Mouse (Mus musculus): Measurements from ENCODE around the gene Sigmar1. TPM values are rescaled to one million over a fixed set of nuclear protein-coding genes. Genes with fewer than 3 reads are reported as not detected.
"Not testable (repeated sequence)": the region's sequence is repeated elsewhere in the genome, so short reads cannot be mapped to it uniquely, and the experiment has no call there.

Sigmar1 gene
- polyA plus RNA-seq, 1 experiment from 2014 or later = 73.2 TPM

DNA sequence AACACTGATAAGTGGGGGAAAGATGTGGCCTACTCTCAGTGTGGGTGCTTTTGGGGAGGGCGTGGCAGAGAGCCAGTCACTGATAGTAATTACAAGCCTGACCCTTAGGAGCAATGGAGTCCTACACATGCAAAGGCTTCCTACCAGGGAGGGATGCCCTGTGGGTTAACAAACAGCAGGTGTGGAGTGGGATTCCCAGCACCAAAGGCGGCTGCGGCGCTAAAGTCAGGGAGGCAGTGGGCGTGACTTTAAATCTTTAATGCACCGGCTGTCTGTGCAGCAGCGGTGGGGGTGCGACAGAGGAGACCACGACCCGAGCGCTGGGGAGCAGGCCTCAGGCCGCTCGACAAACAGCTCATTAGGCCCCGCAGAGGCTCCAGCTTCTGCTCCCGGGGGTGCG, 17.0 kb upstream of the Sigmar1 start:
- not testable (repeated sequence) for H3K9ac ChIP-seq (replicated peaks); H3K27me3 ChIP-seq (ENCODE audit: insufficient read depth, low read length); H3K27ac ChIP-seq (ENCODE audit: low read depth); DNase-seq; H3K4me3 ChIP-seq (ENCODE audit: low read depth, low read length); H3K4me1 ChIP-seq (ENCODE audit: insufficient read depth); ATAC-seq; H3K36me3 ChIP-seq (replicated peaks; ENCODE audit: insufficient read depth, low read length); H3K9me3 ChIP-seq (ENCODE audit: low read length)
- 22% methylated on average over 5 of the region's 16 CpGs for WGBS (ENCODE audit: insufficient replicate concordance)
- peak overlapping the region; percentile 51 for H3K4me2 ChIP-seq (ENCODE audit: low read depth, low read length)

DNA sequence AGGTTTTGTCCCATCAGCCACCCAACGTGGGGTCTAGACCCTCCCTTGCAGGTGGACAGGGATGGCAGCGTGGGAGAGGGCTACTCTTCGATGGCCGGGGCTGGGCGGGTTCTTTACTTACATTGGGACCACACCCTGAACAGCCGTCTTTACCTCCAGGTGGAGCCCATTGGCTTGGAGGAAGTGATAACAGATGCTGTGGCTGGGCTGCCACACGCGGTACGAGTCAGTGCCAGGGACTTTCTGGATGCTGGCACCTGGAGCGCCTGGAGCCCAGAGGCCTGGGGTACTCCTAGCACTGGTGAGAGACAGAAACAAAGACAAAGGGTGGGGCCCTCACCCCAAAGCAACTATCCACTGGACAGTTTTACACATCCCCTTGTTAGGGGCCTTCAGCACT, 11.3 kb upstream of the Sigmar1 start:
- H3K36me3 ChIP-seq (replicated peaks; ENCODE audit: insufficient read depth, low read length); H3K4me3 ChIP-seq (ENCODE audit: low read depth, low read length); H3K27me3 ChIP-seq (ENCODE audit: insufficient read depth, low read length); H3K9me3 ChIP-seq (ENCODE audit: low read length); H3K4me1 ChIP-seq (ENCODE audit: insufficient read depth); H3K4me2 ChIP-seq (ENCODE audit: low read depth, low read length); ATAC-seq; H3K27ac ChIP-seq (ENCODE audit: low read depth); H3K9ac ChIP-seq (replicated peaks); DNase-seq: not testable (repeated sequence)
- WGBS (ENCODE audit: insufficient replicate concordance) = 59% methylated on average over 10 of the region's 10 CpGs

DNA sequence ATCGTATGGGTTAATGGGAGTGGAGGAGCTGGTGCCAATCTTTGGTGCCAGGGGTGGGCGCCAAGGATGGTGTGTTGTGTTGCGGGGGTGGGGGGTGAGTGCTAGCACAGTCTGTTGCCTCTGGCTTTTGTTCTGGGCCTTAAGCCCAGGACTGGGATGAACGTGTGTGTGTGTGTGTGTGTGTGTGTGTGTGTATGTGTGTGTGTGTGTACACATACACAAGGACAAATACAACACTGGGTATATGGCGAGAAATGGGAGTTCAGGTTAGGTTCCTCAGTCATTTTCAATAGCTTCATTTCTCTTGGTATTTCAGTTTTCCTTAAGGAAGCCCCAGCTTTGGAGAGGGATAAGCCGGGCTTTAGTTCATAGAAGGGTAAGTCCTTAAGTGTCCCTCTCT, 7.2 kb upstream of the Sigmar1 start:
- DNase-seq; H3K9me3 ChIP-seq (ENCODE audit: low read length); H3K27me3 ChIP-seq (ENCODE audit: insufficient read depth, low read length); H3K4me2 ChIP-seq (ENCODE audit: low read depth, low read length); H3K9ac ChIP-seq (replicated peaks); H3K36me3 ChIP-seq (replicated peaks; ENCODE audit: insufficient read depth, low read length); H3K27ac ChIP-seq (ENCODE audit: low read depth); ATAC-seq; H3K4me3 ChIP-seq (ENCODE audit: low read depth, low read length): not testable (repeated sequence)
- peaks cover 30% of the 10 kb centered on the region for H3K4me1 ChIP-seq (ENCODE audit: insufficient read depth)
- 70% methylated on average over 4 of the region's 6 CpGs for WGBS (ENCODE audit: insufficient replicate concordance)

DNA sequence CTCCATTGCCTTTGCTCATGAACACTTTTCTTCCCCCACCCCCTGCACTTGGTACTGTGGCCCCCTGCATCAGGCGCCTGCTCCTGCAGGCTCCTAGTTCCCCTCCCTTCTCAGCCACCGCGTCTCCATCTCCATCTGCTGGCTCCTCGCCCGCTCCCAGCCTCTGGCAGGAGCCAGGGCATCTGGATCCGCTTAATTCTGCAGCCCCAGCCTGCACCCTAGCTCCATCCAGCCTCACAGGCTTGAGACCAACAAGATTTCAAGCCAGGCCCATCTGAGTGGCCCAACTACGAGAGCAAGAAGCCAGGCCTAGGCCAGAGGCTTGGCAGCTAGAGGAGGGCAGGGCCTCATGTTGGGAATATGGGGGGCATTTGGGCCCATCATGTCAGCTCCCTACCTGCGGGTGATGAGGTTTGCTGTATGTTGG, 6.7 kb upstream of the Sigmar1 start:
- not testable (repeated sequence) for H3K27ac ChIP-seq (ENCODE audit: low read depth); DNase-seq; H3K4me3 ChIP-seq (ENCODE audit: low read depth, low read length); H3K36me3 ChIP-seq (replicated peaks; ENCODE audit: insufficient read depth, low read length); ATAC-seq; H3K9me3 ChIP-seq (ENCODE audit: low read length); H3K9ac ChIP-seq (replicated peaks); H3K27me3 ChIP-seq (ENCODE audit: insufficient read depth, low read length); H3K4me2 ChIP-seq (ENCODE audit: low read depth, low read length)
- 79% methylated on average over 8 of the region's 8 CpGs for WGBS (ENCODE audit: insufficient replicate concordance)
- peaks cover 30% of the 10 kb centered on the region for H3K4me1 ChIP-seq (ENCODE audit: insufficient read depth)

DNA sequence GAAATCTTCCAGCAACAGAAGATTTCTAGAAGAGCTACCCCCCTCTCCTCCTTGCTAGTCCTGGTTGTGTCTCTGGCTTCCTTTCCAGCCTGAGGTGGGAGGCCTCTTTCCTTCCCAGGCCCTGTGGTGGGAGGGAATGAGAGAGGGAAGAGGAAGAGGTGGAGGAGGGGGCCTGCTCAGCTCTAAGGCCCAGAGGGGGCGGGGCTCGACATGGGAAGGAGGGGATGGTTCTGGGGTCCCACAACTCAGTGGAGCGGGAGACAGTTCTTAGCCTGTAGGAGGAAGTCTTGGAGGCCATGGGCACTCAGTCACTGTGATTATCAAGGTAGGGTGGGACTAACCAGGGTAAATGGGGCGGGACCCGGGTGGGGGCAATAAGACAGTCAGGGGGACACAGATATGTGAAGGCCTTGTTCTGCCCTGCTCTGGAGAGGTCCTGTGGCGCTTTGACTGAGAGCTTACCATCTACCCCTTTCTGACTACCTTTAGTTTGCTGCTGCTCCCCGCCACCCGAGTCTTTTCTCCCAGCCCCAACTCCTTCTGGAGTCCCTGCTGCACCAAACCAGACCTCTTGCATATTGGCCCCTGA, 6.2 kb upstream of the Sigmar1 start:
- Histone ChIP-seq H3K36me3 (replicated peaks; ENCODE audit: insufficient read depth, low read length) (peaks cover 6% of the 10 kb centered on the region), H3K27ac (ENCODE audit: low read depth) (peak overlapping the region; percentile 98), H3K27me3 (ENCODE audit: insufficient read depth, low read length) (no peaks in the 10 kb centered on the region), H3K9ac (replicated peaks) (no peak overlapping the region), H3K9me3 (ENCODE audit: low read length) (no peaks in the 10 kb centered on the region), H3K4me1 (ENCODE audit: insufficient read depth) (peaks cover 30% of the 10 kb centered on the region), H3K4me3 (ENCODE audit: low read depth, low read length) (no peak overlapping the region), H3K4me2 (ENCODE audit: low read depth, low read length) (peak overlapping the region; percentile 70)
- WGBS (ENCODE audit: insufficient replicate concordance) = 45% methylated on average over 8 of the region's 8 CpGs
- DNase-seq = no peak
- ATAC-seq = no peak
- no peak for TF ChIP-seq EP300 (IDR thresholded peaks at IDR 0.05; ENCODE audit: low read depth)
- no peak for TF ChIP-seq CTCF (IDR thresholded peaks at IDR 0.05; ENCODE audit: low read depth)

DNA sequence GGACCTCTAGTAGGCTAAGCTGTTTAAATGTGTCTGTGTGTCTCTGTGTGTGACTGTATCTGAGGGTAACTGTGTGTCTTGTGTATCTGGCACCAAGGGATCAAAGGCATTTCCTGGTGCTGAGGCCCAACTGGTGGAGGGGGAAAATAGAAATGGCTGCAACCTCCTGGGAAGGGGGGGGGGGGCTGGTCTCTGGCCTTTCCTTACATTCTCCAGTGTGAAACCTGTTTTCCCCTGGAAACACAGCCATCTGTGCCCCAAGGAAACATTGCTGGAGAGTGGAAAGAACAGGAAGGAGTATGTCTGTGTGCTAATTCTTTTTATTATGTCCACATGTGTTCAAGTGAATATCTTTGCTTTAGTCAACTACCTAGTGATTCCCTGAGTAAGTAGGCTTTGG, 5.7 kb upstream of the Sigmar1 start:
- H3K4me2 ChIP-seq (ENCODE audit: low read depth, low read length) = peak overlapping the region; percentile 70
- no peak overlapping the region for H3K4me3 ChIP-seq (ENCODE audit: low read depth, low read length)
- H3K27me3 ChIP-seq (ENCODE audit: insufficient read depth, low read length) = no peaks in the 10 kb centered on the region
- TF ChIP-seq EP300 (IDR thresholded peaks at IDR 0.05; ENCODE audit: low read depth) (no peak), CTCF (IDR thresholded peaks at IDR 0.05; ENCODE audit: low read depth) (no peak)
- H3K27ac ChIP-seq (ENCODE audit: low read depth) = peak overlapping the region; percentile 98
- DNase-seq (no peak), ATAC-seq (no peak)
- peaks cover 9% of the 10 kb centered on the region for H3K36me3 ChIP-seq (replicated peaks; ENCODE audit: insufficient read depth, low read length)
- H3K9me3 ChIP-seq (ENCODE audit: low read length) = no peaks in the 10 kb centered on the region
- H3K9ac ChIP-seq (replicated peaks) = no peak overlapping the region
- peaks cover 30% of the 10 kb centered on the region for H3K4me1 ChIP-seq (ENCODE audit: insufficient read depth)

DNA sequence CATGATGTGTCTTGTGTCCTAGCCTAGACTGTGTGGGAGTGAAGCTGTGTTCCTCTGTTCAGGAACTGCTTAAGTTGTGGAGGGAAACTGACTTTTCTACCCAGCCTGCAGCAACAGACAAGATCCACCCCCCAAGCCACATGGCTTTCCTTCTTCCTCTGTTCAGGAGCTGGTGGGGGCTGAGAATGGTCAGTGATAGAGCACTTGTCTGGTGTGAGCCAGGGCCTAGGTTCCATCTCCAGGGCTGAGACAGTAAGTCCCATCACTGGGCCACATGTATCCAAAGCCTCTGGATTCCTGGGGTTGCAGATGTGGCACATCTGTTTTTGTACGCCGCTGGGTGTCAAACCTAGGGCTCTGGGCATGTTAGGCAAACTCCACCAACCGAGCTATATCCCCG, 5.0 kb upstream of the Sigmar1 start:
- TF ChIP-seq CTCF (IDR thresholded peaks at IDR 0.05; ENCODE audit: low read depth) = no peak
- no peak for TF ChIP-seq EP300 (IDR thresholded peaks at IDR 0.05; ENCODE audit: low read depth)
- peaks cover 12% of the 10 kb centered on the region for H3K36me3 ChIP-seq (replicated peaks; ENCODE audit: insufficient read depth, low read length)
- no peaks in the 10 kb centered on the region for H3K27me3 ChIP-seq (ENCODE audit: insufficient read depth, low read length)
- 59% methylated on average over 4 of the region's 4 CpGs for WGBS (ENCODE audit: insufficient replicate concordance)
- DNase-seq (no peak), ATAC-seq (no peak)
- peaks cover 35% of the 10 kb centered on the region for H3K4me1 ChIP-seq (ENCODE audit: insufficient read depth)
- no peaks in the 10 kb centered on the region for H3K9me3 ChIP-seq (ENCODE audit: low read length)
- H3K4me2 ChIP-seq (ENCODE audit: low read depth, low read length) = peak overlapping the region; percentile 70
- H3K9ac ChIP-seq (replicated peaks) = peak overlapping the region; percentile 39
- peak overlapping the region; percentile 98 for H3K27ac ChIP-seq (ENCODE audit: low read depth)
- H3K4me3 ChIP-seq (ENCODE audit: low read depth, low read length) = peak overlapping the region; percentile 36
